Comparison of ENCODE assay signal across 8 mouse cellular contexts in the genomic region with DNA sequence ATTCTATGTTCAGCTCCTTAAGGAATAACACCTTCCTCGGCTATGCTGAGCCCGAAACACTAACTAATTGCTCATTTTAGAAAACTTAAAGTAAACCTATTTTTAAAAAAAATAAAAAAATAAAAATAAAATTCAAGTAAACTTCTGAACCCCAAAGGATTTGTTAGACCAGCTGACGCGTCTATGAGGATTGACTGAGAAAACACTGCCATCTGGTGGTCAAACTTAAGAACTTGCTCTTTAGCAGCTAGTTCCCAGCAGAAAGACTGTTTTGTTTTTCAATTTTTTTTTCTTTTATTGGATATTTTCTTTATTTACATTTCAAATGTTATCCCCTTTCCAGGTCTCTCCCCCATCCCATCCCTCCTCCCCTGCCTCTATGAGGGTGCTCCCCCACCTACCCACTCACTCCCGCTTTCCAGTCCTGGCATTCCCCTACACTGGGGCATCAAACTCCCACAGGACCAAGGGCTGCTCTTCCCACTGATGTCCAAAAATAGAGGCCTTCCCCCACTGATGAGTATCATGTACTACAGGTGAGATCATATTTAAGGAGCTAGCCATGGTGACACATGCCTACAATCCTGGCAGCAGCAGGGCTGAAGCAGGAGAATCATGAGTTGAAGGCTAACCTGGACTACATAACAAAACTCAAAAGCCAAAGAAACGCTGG. TPM values are rescaled to one million over a fixed set of nuclear protein-coding genes. Genes with fewer than 3 reads are reported as not detected.
DNase-seq lines count a peak whose midpoint lies in the region; ATAC-seq and TF ChIP-seq lines count a peak whose summit lies in the region.

No protein-coding gene starts in this region.

- WGBS in kidney, adult 2 months, result 23% methylated on average over 6 of the region's 6 CpGs
- WGBS in intestine, embryonic 16.5 days, result 25% methylated on average over 6 of the region's 6 CpGs

- H3K36me3 ChIP-seq in kidney, adult 2 months (ENCODE audit: control insufficient read depth, insufficient read depth, low read length), result no peaks in the 10 kb centered on the region
- no peaks in the 10 kb centered on the region for H3K36me3 ChIP-seq in E14TG2a.4 (ENCODE audit: insufficient read depth, low read length)
- no peaks in the 10 kb centered on the region for H3K36me3 ChIP-seq in intestine, embryonic 16.5 days (ENCODE audit: control insufficient read depth, insufficient read depth, low read length)

- no peaks in the 10 kb centered on the region; the same call in 1 of the 2 replicates for H3K27me3 ChIP-seq in kidney, adult 2 months (replicated peaks; ENCODE audit: control insufficient read depth, insufficient read depth, low read length)
- H3K27me3 ChIP-seq in E14TG2a.4 (ENCODE audit: insufficient read depth, low read length), result peaks cover 5% of the 10 kb centered on the region; the same call in 1 of the 2 replicates
- no peaks in the 10 kb centered on the region for H3K27me3 ChIP-seq in intestine, embryonic 16.5 days (replicated peaks; ENCODE audit: control insufficient read depth, insufficient read depth, low read length)

- TF ChIP-seq POLR2A in kidney, adult 2 months (IDR thresholded peaks at IDR 0.05; ENCODE audit: low read depth, low read length), result no peak

- H3K27ac ChIP-seq in kidney, adult 2 months (ENCODE audit: insufficient read depth, low read depth, low read length), result no peak overlapping the region
- H3K27ac ChIP-seq in intestine, embryonic 16.5 days (ENCODE audit: low read length), result no peak overlapping the region

- H3K9me3 ChIP-seq in E14TG2a.4 (ENCODE audit: low read length), result no peaks in the 10 kb centered on the region
- no peaks in the 10 kb centered on the region for H3K9me3 ChIP-seq in intestine, embryonic 16.5 days (ENCODE audit: control insufficient read depth, low read length)

- intact Hi-C loops in left cerebral cortex, postnatal 10 days (cut with DNase I), result loop anchor here (10.0 kb wide), 1 partner anchor 1390 kb away; no protein-coding TSS in a partner anchor

- peak; percentile 31; the same call in 1 of the 2 replicates for TF ChIP-seq CTCF in kidney, adult 2 months (conservative IDR thresholded peaks at IDR 0.05; ENCODE audit: insufficient read depth, insufficient read length, low read depth, low read length)
- TF ChIP-seq CTCF in E14TG2a.4 (conservative IDR thresholded peaks at IDR 0.05; ENCODE audit: low read length), result peak; percentile 42

- no peaks in the 10 kb centered on the region for H3K4me1 ChIP-seq in kidney, adult 2 months (ENCODE audit: control insufficient read depth, insufficient read depth, low read length)
- H3K4me1 ChIP-seq in E14TG2a.4 (replicated peaks; ENCODE audit: low read depth, low read length), result no peaks in the 10 kb centered on the region
- H3K4me1 ChIP-seq in intestine, embryonic 16.5 days (ENCODE audit: control insufficient read depth, insufficient read depth, low read length), result no peaks in the 10 kb centered on the region

- DNase-seq in kidney, adult 2 months, result peak; percentile 28
- no peak for DNase-seq in kidney, adult 9 months
- peak; percentile 25 for DNase-seq in c-Kit-negative CD71-positive TER-119-positive erythroid progenitor cells, embryonic 14.5 days (ENCODE audit: low read depth, low spot score)
- DNase-seq in left cerebral cortex, postnatal 10 days (ENCODE audit: extremely low spot score in 1 of 2, low spot score in 2 of 2), result no peak

- H3K9ac ChIP-seq in intestine, embryonic 16.5 days (ENCODE audit: low read depth, low read length), result no peak overlapping the region

- ATAC-seq in intestine, embryonic 16.5 days, result 0 out of 2 replicates have a peak, but pooled peaks have one; percentile 31
- ATAC-seq in neutrophil, adult 5-6 weeks (ENCODE audit: extremely low read depth, insufficient number of reproducible peaks, low FRiP score, poor library complexity, severe bottlenecking), result peak; percentile 54; the same call in 1 of the 2 replicates
- no peak for ATAC-seq in monocyte, adult 5-6 weeks (replicated peaks; ENCODE audit: insufficient number of reproducible peaks, low FRiP score, low TSS enrichment, poor library complexity, severe bottlenecking)

- no peak overlapping the region for H3K4me3 ChIP-seq in kidney, adult 2 months (ENCODE audit: insufficient read depth, low read depth, low read length)
- no peak overlapping the region for H3K4me3 ChIP-seq in E14TG2a.4 (replicated peaks; ENCODE audit: low read length)
- H3K4me3 ChIP-seq in intestine, embryonic 16.5 days (ENCODE audit: low read length), result no peak overlapping the region

- H3K4me2 ChIP-seq in intestine, embryonic 16.5 days (ENCODE audit: low read depth, low read length), result no peak overlapping the region

RNA-seq across cellular contexts. Expression of gene Saxo1, which starts 3.0 kb away (rescaled TPM):
- polyA plus RNA-seq in kidney, adult 2 months (2012; rRNA removed), result 0.05 TPM in 1 of 2 replicates, not detected in the other
- polyA plus RNA-seq in intestine, embryonic 16.5 days (2015; fragmentation: Nextera tagmentation; extraction: Ambion mirVana), result 0.07 TPM in 1 of 2 replicates, not detected in the other
- not detected in 2 replicates for total RNA-seq in neutrophil, adult 5-6 weeks (2017)
- total RNA-seq in left cerebral cortex, postnatal 10 days (2021), result under 1 TPM in 1 of 2 experiments, not detected in 1; 0.45 TPM
- not detected in 3 replicates for total RNA-seq in monocyte, adult 5-6 weeks (2017)

RNA-seq across cellular contexts. Expression of gene Rraga, which starts 20.3 kb away (rescaled TPM):
- 34.0 and 36.0 TPM in 2 replicates for polyA plus RNA-seq in kidney, adult 2 months (2012; rRNA removed)
- 78.3 and 81.4 TPM in 2 replicates for polyA plus RNA-seq in intestine, embryonic 16.5 days (2015; fragmentation: Nextera tagmentation; extraction: Ambion mirVana)
- total RNA-seq in neutrophil, adult 5-6 weeks (2017), result 19.4 and 21.8 TPM in 2 replicates
- total RNA-seq in left cerebral cortex, postnatal 10 days (2021), result 100 to 1,000 TPM; 152 to 158 TPM
- 11.9 to 24.3 TPM (median 18.4 TPM) in 3 replicates for total RNA-seq in monocyte, adult 5-6 weeks (2017)

RNA-seq across cellular contexts. Expression of gene Haus6, which starts 56.7 kb away (rescaled TPM):
- 2.8 and 3.2 TPM in 2 replicates for polyA plus RNA-seq in kidney, adult 2 months (2012; rRNA removed)
- 9.2 and 10.1 TPM in 2 replicates for polyA plus RNA-seq in intestine, embryonic 16.5 days (2015; fragmentation: Nextera tagmentation; extraction: Ambion mirVana)
- 17.3 and 18.6 TPM in 2 replicates for total RNA-seq in neutrophil, adult 5-6 weeks (2017)
- total RNA-seq in left cerebral cortex, postnatal 10 days (2021), result 1 to 10 TPM; 8.3 TPM
- 13.3 to 23.0 TPM (median 16.0 TPM) in 3 replicates for total RNA-seq in monocyte, adult 5-6 weeks (2017)

Comparison
In these comparisons a context has a peak if more than half of its experiments do, and no peak if none do; other contexts are left out.
1. DNase-seq: peak in kidney, adult 2 months (single experiment) and c-Kit-negative CD71-positive TER-119-positive erythroid progenitor cells, embryonic 14.5 days (single experiment); none in kidney, adult 9 months (single experiment) and left cerebral cortex, postnatal 10 days (0 of 2).